In genomic region chr10:115586246-115587231, GRCm38 (mm10) we compare ENCODE assay signal across 8 mouse cellular contexts. TPM values are rescaled to one million over a fixed set of nuclear protein-coding genes. Genes with fewer than 3 reads are reported as not detected.
DNase-seq lines count a peak whose midpoint lies in the region; ATAC-seq and TF ChIP-seq lines count a peak whose summit lies in the region.

No protein-coding gene starts in this region.

- under 1% methylated on average over 41 of the region's 41 CpGs for WGBS in cerebellum, adult 2 months
- WGBS in liver, adult 2 months: under 1% methylated on average over 41 of the region's 41 CpGs
- WGBS in neural tube, embryonic 13.5 days: under 1% methylated on average over 41 of the region's 41 CpGs
- under 1% methylated on average over 41 of the region's 41 CpGs for WGBS in thymus, adult 2 months

- no peaks in the 10 kb centered on the region; the same call in 1 of the 2 replicates for H3K27me3 ChIP-seq in cerebellum, adult 2 months (ENCODE audit: control insufficient read depth, insufficient read depth, low read length)
- H3K27me3 ChIP-seq in liver, adult 2 months (ENCODE audit: control insufficient read depth, insufficient read depth, low read length): no peaks in the 10 kb centered on the region; the same call in 1 of the 2 replicates
- peaks cover 66% of the 10 kb centered on the region for H3K27me3 ChIP-seq in neural tube, embryonic 13.5 days
- peaks cover 8% of the 10 kb centered on the region; the same call in 1 of the 2 replicates for H3K27me3 ChIP-seq in thymus, adult 2 months (ENCODE audit: control insufficient read depth, insufficient read depth, low read length)

- H3K4me3 ChIP-seq in cerebellum, adult 2 months (replicated peaks; ENCODE audit: insufficient read depth, low read depth, low read length): peak overlapping the region; percentile 86
- H3K4me3 ChIP-seq in liver, adult 2 months (ENCODE audit: insufficient read depth, low read depth, low read length): peak overlapping the region; percentile 62
- peak overlapping the region; percentile 70 for H3K4me3 ChIP-seq in neural tube, embryonic 13.5 days
- no peak overlapping the region for H3K4me3 ChIP-seq in thymus, adult 2 months (ENCODE audit: control insufficient read depth, insufficient read depth, low read length)

- no peak for TF ChIP-seq POLR2A in cerebellum, adult 2 months (IDR thresholded peaks at IDR 0.05; ENCODE audit: borderline replicate concordance, insufficient read depth, low read length)
- no peak for TF ChIP-seq POLR2A in liver, adult 2 months (IDR thresholded peaks at IDR 0.05; ENCODE audit: extremely low read depth, insufficient read depth, low read length)
- no peak for TF ChIP-seq POLR2A in thymus, adult 2 months (IDR thresholded peaks at IDR 0.05; ENCODE audit: control insufficient read depth, extremely low read depth, insufficient read depth, low read length, poor library complexity)

- H3K9ac ChIP-seq in liver, adult 2 months (ENCODE audit: low read depth, low read length): peak overlapping the region; percentile 57
- H3K9ac ChIP-seq in neural tube, embryonic 13.5 days: peak overlapping the region; percentile 74

- no peaks in the 10 kb centered on the region for H3K36me3 ChIP-seq in liver, adult 2 months (ENCODE audit: control insufficient read depth, insufficient read depth, low read length)
- no peaks in the 10 kb centered on the region for H3K36me3 ChIP-seq in neural tube, embryonic 13.5 days
- H3K36me3 ChIP-seq in thymus, adult 2 months (ENCODE audit: control insufficient read depth, insufficient read depth, low read length): no peaks in the 10 kb centered on the region

- no peaks in the 10 kb centered on the region for H3K4me1 ChIP-seq in cerebellum, adult 2 months (ENCODE audit: control insufficient read depth, insufficient read depth, low read length)
- H3K4me1 ChIP-seq in liver, adult 2 months (ENCODE audit: control insufficient read depth, insufficient read depth, low read length): peaks cover 10% of the 10 kb centered on the region
- peaks cover 32% of the 10 kb centered on the region for H3K4me1 ChIP-seq in neural tube, embryonic 13.5 days (replicated peaks)
- H3K4me1 ChIP-seq in thymus, adult 2 months (replicated peaks; ENCODE audit: control insufficient read depth, insufficient read depth, low read length): no peaks in the 10 kb centered on the region

- no peaks in the 10 kb centered on the region for H3K79me2 ChIP-seq in liver, adult 2 months (ENCODE audit: control insufficient read depth, insufficient read depth, low read length)

- DNase-seq in urinary bladder, postnatal 14 days (ENCODE audit: low spot score): peak; percentile 32
- no peak for DNase-seq in urinary bladder, adult 2 months (ENCODE audit: low spot score)
- peak; percentile 55 to 61 for DNase-seq in cerebellum, adult 2 months
- peak; percentile 71 for DNase-seq in liver, adult 2 months (ENCODE audit: extremely low read depth, low read depth, low spot score)
- DNase-seq in thymus, adult 2 months: no peak

- no peak for TF ChIP-seq CTCF in cerebellum, adult 2 months (IDR thresholded peaks at IDR 0.05; ENCODE audit: borderline replicate concordance, insufficient read depth, low read depth, low read length)
- TF ChIP-seq CTCF in liver, adult 2 months (IDR thresholded peaks at IDR 0.05; ENCODE audit: low read depth, low read length): no peak
- no peak for TF ChIP-seq CTCF in thymus, adult 2 months (IDR thresholded peaks at IDR 0.05; ENCODE audit: borderline replicate concordance, control insufficient read depth, extremely low read depth, insufficient read depth, low read length, poor library complexity)

- H3K4me2 ChIP-seq in neural tube, embryonic 13.5 days: peak overlapping the region; percentile 100

- H3K27ac ChIP-seq in cerebellum, adult 2 months (ENCODE audit: insufficient read depth, low read length): no peak overlapping the region
- H3K27ac ChIP-seq in liver, adult 2 months (replicated peaks; ENCODE audit: insufficient read depth, low read depth, low read length): peak overlapping the region; percentile 92
- no peak overlapping the region for H3K27ac ChIP-seq in neural tube, embryonic 13.5 days (replicated peaks)
- no peak overlapping the region for H3K27ac ChIP-seq in thymus, adult 2 months (ENCODE audit: control insufficient read depth, insufficient read depth, low read length)

- peak; percentile 54 for ATAC-seq in granulocyte monocyte progenitor cell, adult 5-6 weeks (replicated peaks; ENCODE audit: poor library complexity, severe bottlenecking)
- peak; percentile 79 for ATAC-seq in neural tube, embryonic 13.5 days (ENCODE audit: low read depth)
- no peak for ATAC-seq in CD4-positive, CD25-positive, alpha-beta regulatory T cell, adult 4 months

- H3K9me3 ChIP-seq in neural tube, embryonic 13.5 days: no peaks in the 10 kb centered on the region

RNA-seq across cellular contexts. Expression of gene Lgr5, which starts 1.0 kb away (rescaled TPM):
- polyA plus RNA-seq in urinary bladder, adult 2 months (2012; rRNA removed): 3.1 and 3.5 TPM in 2 replicates
- 8.6 and 9.2 TPM in 2 replicates for polyA plus RNA-seq in cerebellum, adult 2 months (2012; rRNA removed)
- not detected in 2 replicates for total RNA-seq in granulocyte monocyte progenitor cell, adult 5-6 weeks (2014; fragmentation: Nextera tagmentation)
- not detected in 2 replicates for total RNA-seq in granulocyte monocyte progenitor cell, adult 5-6 weeks (2017)
- 3.2 and 3.6 TPM in 2 replicates for total RNA-seq in liver, adult 2 months (2014; rRNA removed)
- polyA plus RNA-seq in liver, adult 2 months (2012; rRNA removed): 3.4 and 5.2 TPM in 2 replicates
- polyA plus RNA-seq in neural tube, embryonic 13.5 days (2015; fragmentation: Nextera tagmentation; extraction: Ambion mirVana): 3.4 and 4.1 TPM in 2 replicates
- polyA plus RNA-seq in thymus, adult 2 months (2012; rRNA removed): 0.08 and 0.15 TPM in 2 replicates
- under 1 TPM in 1 of 2 experiments, not detected in 1; 0.23 TPM for polyA plus RNA-seq in CD4-positive, CD25-positive, alpha-beta regulatory T cell, adult 4 months (2017; shearing (Covaris generic))

RNA-seq across cellular contexts. Expression of gene A930009A15Rik, which starts 16.8 kb away (rescaled TPM):
- polyA plus RNA-seq in urinary bladder, adult 2 months (2012; rRNA removed): not detected in 2 replicates
- polyA plus RNA-seq in cerebellum, adult 2 months (2012; rRNA removed): 0.32 and 0.39 TPM in 2 replicates
- not detected in 2 replicates for total RNA-seq in granulocyte monocyte progenitor cell, adult 5-6 weeks (2014; fragmentation: Nextera tagmentation)
- total RNA-seq in granulocyte monocyte progenitor cell, adult 5-6 weeks (2017): not detected in 2 replicates
- total RNA-seq in liver, adult 2 months (2014; rRNA removed): not detected in 2 replicates
- not detected in 2 replicates for polyA plus RNA-seq in liver, adult 2 months (2012; rRNA removed)
- 0.61 and 0.66 TPM in 2 replicates for polyA plus RNA-seq in neural tube, embryonic 13.5 days (2015; fragmentation: Nextera tagmentation; extraction: Ambion mirVana)
- not detected in 2 replicates for polyA plus RNA-seq in thymus, adult 2 months (2012; rRNA removed)
- not detected for polyA plus RNA-seq in CD4-positive, CD25-positive, alpha-beta regulatory T cell, adult 4 months (2017; shearing (Covaris generic))

Comparison
In these comparisons a context has a peak if more than half of its experiments do, and no peak if none do; other contexts are left out.
1. DNase-seq: peak in urinary bladder, postnatal 14 days (single experiment), cerebellum, adult 2 months (2 of 2) and liver, adult 2 months (single experiment); none in urinary bladder, adult 2 months (single experiment) and thymus, adult 2 months (single experiment).